In genomic region chr3:33498645-33499044, GRCm38 (mm10) we compare ENCODE assay signal across 16 mouse cellular contexts.
"Had no signal": no experiment of that assay in that cellular context is flagged by ENCODE, and none has a peak within 500 bp of the region (broad histone marks: within the 10 kb centered on the region; RNA-seq: fewer than 3 reads in every experiment).

No protein-coding gene starts in this region.

- H3K9me3 ChIP-seq: neural tube, embryonic 13.5 days; neural tube, embryonic 15.5 days; stomach, embryonic 15.5 days had no signal

- H3K9ac ChIP-seq: neural tube, embryonic 13.5 days; neural tube, embryonic 15.5 days; stomach, embryonic 15.5 days had no signal

- H3K27me3 ChIP-seq: neural tube, embryonic 13.5 days; neural tube, embryonic 15.5 days; stomach, embryonic 15.5 days had no signal

- H3K4me1 ChIP-seq: neural tube, embryonic 13.5 days; neural tube, embryonic 15.5 days; stomach, embryonic 15.5 days had no signal

- DNase-seq: retina, postnatal 1 day; right cerebral cortex, adult 18-20 months; right cerebral cortex, postnatal 14 days; right cerebral cortex, postnatal 25 days; right cerebral cortex, postnatal 4 days; spleen, adult 18-20 months; thymus, adult 18-20 months; thymus, adult 2 months; thymus, postnatal 14 days; thymus, postnatal 25 days; thymus, postnatal 36 days; thymus, postnatal 4 days had no signal

- H3K36me3 ChIP-seq: neural tube, embryonic 13.5 days; neural tube, embryonic 15.5 days; stomach, embryonic 15.5 days had no signal

- H3K4me2 ChIP-seq: neural tube, embryonic 13.5 days; neural tube, embryonic 15.5 days; stomach, embryonic 15.5 days had no signal

- H3K27ac ChIP-seq: neural tube, embryonic 13.5 days; neural tube, embryonic 15.5 days; stomach, embryonic 15.5 days; stomach, postnatal 0 days had no signal

- H3K4me3 ChIP-seq: neural tube, embryonic 13.5 days; neural tube, embryonic 15.5 days; stomach, embryonic 15.5 days had no signal
